11 mouse cellular contexts compared by ENCODE assay signal in genomic region chr16:91841026-91841630, GRCm38 (mm10).
A peak's percentile ranks its signal among the peaks of the same experiment; 100 is the strongest.
DNase-seq lines count a peak whose midpoint lies in the region; ATAC-seq and TF ChIP-seq lines count a peak whose summit lies in the region.
"Had no signal": no experiment of that assay in that cellular context is flagged by ENCODE, and none has a peak within 500 bp of the region (broad histone marks: within the 10 kb centered on the region; RNA-seq: fewer than 3 reads in every experiment).

No protein-coding gene starts in this region.

- intact Hi-C loops in gastrocnemius, postnatal 36 days (cut with DNase I), result no loop called here

- H3K4me3 ChIP-seq in forebrain, embryonic 16.5 days (replicated peaks; ENCODE audit: low read length), result no peak overlapping the region
- no peak overlapping the region for H3K4me3 ChIP-seq in forebrain, embryonic 11.5 days (ENCODE audit: low read depth, low read length)
- no peak overlapping the region for H3K4me3 ChIP-seq in ES-E14 (ENCODE audit: insufficient read depth in 1 of 2, low read depth in 1 of 2, low read length in 2 of 2, poor library complexity in 1 of 2, severe bottlenecking in 1 of 2)
- H3K4me3 ChIP-seq in limb, embryonic 15.5 days, result no peak overlapping the region
- no peak overlapping the region for H3K4me3 ChIP-seq in kidney, embryonic 15.5 days (replicated peaks)
- H3K4me3 ChIP-seq: hindbrain, embryonic 13.5 days; liver, embryonic 15.5 days had no signal

- H3K9ac ChIP-seq in forebrain, embryonic 16.5 days (replicated peaks; ENCODE audit: low read depth, low read length), result no peak overlapping the region
- H3K9ac ChIP-seq in forebrain, embryonic 11.5 days (ENCODE audit: low read length), result no peak overlapping the region
- 0 out of 2 replicates have a peak overlapping the region, but pooled peaks have one; percentile 11 for H3K9ac ChIP-seq in ES-E14 (ENCODE audit: insufficient read depth, low read depth, low read length, poor library complexity, severe bottlenecking)
- no peak overlapping the region for H3K9ac ChIP-seq in limb, embryonic 15.5 days
- H3K9ac ChIP-seq in kidney, embryonic 15.5 days, result no peak overlapping the region
- H3K9ac ChIP-seq: hindbrain, embryonic 13.5 days; liver, embryonic 15.5 days had no signal

- ATAC-seq in forebrain, embryonic 16.5 days, result no peak
- no peak for ATAC-seq in forebrain, embryonic 11.5 days (replicated peaks; ENCODE audit: low FRiP score)
- peak; percentile 44; the same call in 1 of the 2 replicates for ATAC-seq in limb, embryonic 15.5 days (ENCODE audit: insufficient number of reproducible peaks, low FRiP score, low TSS enrichment, low read depth)
- ATAC-seq in kidney, embryonic 15.5 days (replicated peaks; ENCODE audit: low FRiP score), result no peak
- no peak for ATAC-seq in erythroid progenitor cell, adult 5-6 weeks (replicated peaks; ENCODE audit: low FRiP score, poor library complexity, severe bottlenecking)

- H3K4me1 ChIP-seq in forebrain, embryonic 16.5 days (replicated peaks; ENCODE audit: control insufficient read depth, insufficient read depth, low read length), result peaks cover 16% of the 10 kb centered on the region
- H3K4me1 ChIP-seq in forebrain, embryonic 11.5 days (replicated peaks; ENCODE audit: control insufficient read depth, insufficient read depth, low read length), result peaks cover 8% of the 10 kb centered on the region
- H3K4me1 ChIP-seq in ES-E14 (ENCODE audit: control insufficient read depth in 2 of 2, insufficient read depth in 2 of 2, low read length in 2 of 2, poor library complexity in 1 of 2), result peaks cover 12 to 17% of the 10 kb centered on the region in 2 experiments
- H3K4me1 ChIP-seq in limb, embryonic 15.5 days, result peaks cover 47% of the 10 kb centered on the region
- H3K4me1 ChIP-seq in kidney, embryonic 15.5 days, result peaks cover 41% of the 10 kb centered on the region

- DNase-seq in forebrain, embryonic 11.5 days (ENCODE audit: low spot score), result no peak
- no peak for DNase-seq in ES-E14 (ENCODE audit: low read depth, low spot score)
- peak; percentile 65 to 67 for DNase-seq in gastrocnemius, postnatal 36 days
- DNase-seq in adrenal gland, postnatal 25 days, result no peak
- DNase-seq: cerebellum, adult 2 months had no signal

- no peaks in the 10 kb centered on the region for H3K27me3 ChIP-seq in forebrain, embryonic 16.5 days (replicated peaks; ENCODE audit: control insufficient read depth, insufficient read depth, low read length)
- no peaks in the 10 kb centered on the region for H3K27me3 ChIP-seq in forebrain, embryonic 11.5 days (ENCODE audit: control insufficient read depth, insufficient read depth, low read length)
- H3K27me3 ChIP-seq in limb, embryonic 15.5 days, result no peaks in the 10 kb centered on the region
- H3K27me3 ChIP-seq in kidney, embryonic 15.5 days, result no peaks in the 10 kb centered on the region
- H3K27me3 ChIP-seq: hindbrain, embryonic 13.5 days had no signal

- H3K36me3 ChIP-seq in forebrain, embryonic 16.5 days (ENCODE audit: control insufficient read depth, insufficient read depth), result peaks cover 29% of the 10 kb centered on the region
- peaks cover 2% of the 10 kb centered on the region; the same call in 1 of the 2 replicates for H3K36me3 ChIP-seq in forebrain, embryonic 11.5 days (ENCODE audit: control insufficient read depth, insufficient read depth, low read length)
- H3K36me3 ChIP-seq in ES-E14 (ENCODE audit: control insufficient read depth, insufficient read depth, low read length, poor library complexity, severe bottlenecking), result peaks cover 6% of the 10 kb centered on the region; the same call in 1 of the 2 replicates
- peaks cover 24% of the 10 kb centered on the region for H3K36me3 ChIP-seq in limb, embryonic 15.5 days
- H3K36me3 ChIP-seq in kidney, embryonic 15.5 days, result peaks cover 34% of the 10 kb centered on the region; the same call in 1 of the 2 replicates

- H3K4me2 ChIP-seq in forebrain, embryonic 16.5 days (ENCODE audit: low read length), result no peak overlapping the region
- no peak overlapping the region for H3K4me2 ChIP-seq in forebrain, embryonic 11.5 days (ENCODE audit: low read depth, low read length, severe bottlenecking)
- H3K4me2 ChIP-seq in limb, embryonic 15.5 days, result no peak overlapping the region
- H3K4me2 ChIP-seq in kidney, embryonic 15.5 days, result no peak overlapping the region
- H3K4me2 ChIP-seq: hindbrain, embryonic 13.5 days; liver, embryonic 15.5 days had no signal

- H3K27ac ChIP-seq in forebrain, embryonic 16.5 days (ENCODE audit: low read length), result peak overlapping the region; percentile 33
- no peak overlapping the region for H3K27ac ChIP-seq in forebrain, embryonic 11.5 days (ENCODE audit: low read depth, low read length)
- H3K27ac ChIP-seq in ES-E14 (ENCODE audit: insufficient read depth, low read depth, low read length, poor library complexity, severe bottlenecking), result no peak overlapping the region; the same call in 1 of the 2 replicates
- peak overlapping the region; percentile 61 for H3K27ac ChIP-seq in limb, embryonic 15.5 days
- no peak overlapping the region for H3K27ac ChIP-seq in kidney, embryonic 15.5 days
- H3K27ac ChIP-seq: hindbrain, embryonic 13.5 days; liver, embryonic 15.5 days had no signal

- H3K9me3 ChIP-seq in forebrain, embryonic 16.5 days (ENCODE audit: control insufficient read depth, low read length), result no peaks in the 10 kb centered on the region
- no peaks in the 10 kb centered on the region for H3K9me3 ChIP-seq in forebrain, embryonic 11.5 days (ENCODE audit: control insufficient read depth, low read length)
- no peaks in the 10 kb centered on the region for H3K9me3 ChIP-seq in ES-E14 (ENCODE audit: control insufficient read depth, insufficient read depth, low read depth, low read length)
- no peaks in the 10 kb centered on the region for H3K9me3 ChIP-seq in limb, embryonic 15.5 days
- no peaks in the 10 kb centered on the region for H3K9me3 ChIP-seq in kidney, embryonic 15.5 days (replicated peaks)
- H3K9me3 ChIP-seq: hindbrain, embryonic 13.5 days; liver, embryonic 15.5 days had no signal

- in situ Hi-C loops in ES-E14 (cut with MboI; ENCODE audit: low sequenced_read_pairs in 2 of 2, unreplicated experiment in 2 of 2), result no loop called here

- WGBS in forebrain, embryonic 16.5 days, result 83% methylated on average over 14 of the region's 14 CpGs
- 90% methylated on average over 14 of the region's 14 CpGs for WGBS in forebrain, embryonic 11.5 days
- WGBS in limb, embryonic 15.5 days, result 50% methylated on average over 14 of the region's 14 CpGs
- WGBS in kidney, embryonic 15.5 days, result 76% methylated on average over 14 of the region's 14 CpGs

TF ChIP-seq in ES-E14, 5 proteins besides CTCF, POLR2A, EP300 and RAD21:
- TF ChIP-seq MAFK (IDR thresholded peaks at IDR 0.05; ENCODE audit: insufficient read depth, low read depth, low read length) (no peak), CHD2 (IDR thresholded peaks at IDR 0.05; ENCODE audit: low read depth, low read length) (no peak), ZNF384 (IDR thresholded peaks at IDR 0.05; ENCODE audit: low read depth, low read length) (no peak), HCFC1 (IDR thresholded peaks at IDR 0.05; ENCODE audit: borderline replicate concordance, insufficient read depth, low read length) (no peak), ZC3H11A (IDR thresholded peaks at IDR 0.05; ENCODE audit: borderline replicate concordance, low read depth, low read length) (no peak)

Comparison
In these comparisons a context has a peak if more than half of its experiments do, and no peak if none do; other contexts are left out.
1. H3K27ac ChIP-seq: peak in forebrain, embryonic 16.5 days (single experiment) and limb, embryonic 15.5 days (single experiment); none in forebrain, embryonic 11.5 days (single experiment), ES-E14 (single experiment) and kidney, embryonic 15.5 days (single experiment).
2. DNase-seq: peak in gastrocnemius, postnatal 36 days (2 of 2); none in forebrain, embryonic 11.5 days (single experiment), ES-E14 (single experiment) and adrenal gland, postnatal 25 days (single experiment).